Mouse (Mus musculus): ENCODE measurements around the gene Vmn2r3. TPM values are rescaled to one million over a fixed set of nuclear protein-coding genes. Genes with fewer than 3 reads are reported as not detected.
"Not testable (repeated sequence)": the region's sequence is repeated elsewhere in the genome, so short reads cannot be mapped to it uniquely, and the experiment has no call there.

The Vmn2r3 gene
- polyA plus RNA-seq, 1 experiment from 2014 or later = not detected

- ATAC-seq (ENCODE audit: low read depth); H3K27me3 ChIP-seq (replicated peaks; ENCODE audit: control insufficient read depth, insufficient read depth, low read length); H3K36me3 ChIP-seq (ENCODE audit: control insufficient read depth, insufficient read depth, low read length); H3K9ac ChIP-seq (ENCODE audit: low read depth, low read length); H3K4me2 ChIP-seq (ENCODE audit: low read depth, low read length); H3K27ac ChIP-seq (replicated peaks; ENCODE audit: low read depth, low read length); H3K4me3 ChIP-seq (ENCODE audit: low read depth, low read length); H3K9me3 ChIP-seq (ENCODE audit: control insufficient read depth, low read length); DNase-seq (ENCODE audit: low spot score); H3K4me1 ChIP-seq (ENCODE audit: control insufficient read depth, insufficient read depth, low read length): not testable (repeated sequence)
- 86% methylated on average over 6 of the region's 6 CpGs for WGBS
Measured at GRCm38 (mm10) chr3:64235459-64235858, 54.0 kb downstream of the Vmn2r3 start.

GRCm38 (mm10) chr3:64233655-64234054 lies 55.9 kb downstream of the Vmn2r3 start:
- DNase-seq (ENCODE audit: low spot score); H3K4me1 ChIP-seq (ENCODE audit: control insufficient read depth, insufficient read depth, low read length); H3K27me3 ChIP-seq (replicated peaks; ENCODE audit: control insufficient read depth, insufficient read depth, low read length); H3K27ac ChIP-seq (replicated peaks; ENCODE audit: low read depth, low read length); H3K9me3 ChIP-seq (ENCODE audit: control insufficient read depth, low read length); H3K4me2 ChIP-seq (ENCODE audit: low read depth, low read length); H3K36me3 ChIP-seq (ENCODE audit: control insufficient read depth, insufficient read depth, low read length); H3K9ac ChIP-seq (ENCODE audit: low read depth, low read length); ATAC-seq (ENCODE audit: low read depth); H3K4me3 ChIP-seq (ENCODE audit: low read depth, low read length): not testable (repeated sequence)
- WGBS = 86% methylated on average over 9 of the region's 12 CpGs

- H3K27ac ChIP-seq (replicated peaks; ENCODE audit: low read depth, low read length) = no peak overlapping the region
- no peak overlapping the region for H3K9ac ChIP-seq (ENCODE audit: low read depth, low read length)
- DNase-seq (ENCODE audit: low spot score) = no peak
- H3K9me3 ChIP-seq (ENCODE audit: control insufficient read depth, low read length) = no peaks in the 10 kb centered on the region
- H3K4me3 ChIP-seq (ENCODE audit: low read depth, low read length) = no peak overlapping the region
- H3K27me3 ChIP-seq (replicated peaks; ENCODE audit: control insufficient read depth, insufficient read depth, low read length) = no peaks in the 10 kb centered on the region
- H3K4me2 ChIP-seq (ENCODE audit: low read depth, low read length) = no peak overlapping the region
- ATAC-seq (ENCODE audit: low read depth) = no peak
- H3K4me1 ChIP-seq (ENCODE audit: control insufficient read depth, insufficient read depth, low read length) = no peaks in the 10 kb centered on the region
- H3K36me3 ChIP-seq (ENCODE audit: control insufficient read depth, insufficient read depth, low read length) = no peaks in the 10 kb centered on the region
- 47% methylated on average over 2 of the region's 2 CpGs for WGBS
Measured at GRCm38 (mm10) chr3:64227243-64227642, 62.3 kb downstream of the Vmn2r3 start.

Other genes starting within 250 kb of the Vmn2r3 start
- 0.07 and 0.14 TPM in 2 replicates for gene Vmn2r1, start 208.2 kb downstream of the Vmn2r3 start, polyA plus RNA-seq (2014; fragmentation: Nextera tagmentation; extraction: Ambion mirVana)
- not detected in 2 replicates for gene Vmn2r2, start 147.8 kb downstream of the Vmn2r3 start, polyA plus RNA-seq (2014; fragmentation: Nextera tagmentation; extraction: Ambion mirVana)
- gene Vmn2r4, start 125.7 kb upstream of the Vmn2r3 start, polyA plus RNA-seq (2014; fragmentation: Nextera tagmentation; extraction: Ambion mirVana) = not detected in 2 replicates
- not detected in 2 replicates for gene Vmn2r5, start 220.1 kb upstream of the Vmn2r3 start, polyA plus RNA-seq (2014; fragmentation: Nextera tagmentation; extraction: Ambion mirVana)

All from embryonic facial prominence, embryonic 14.5 days (tissue).